Mouse (Mus musculus) cerebellum, adult 2 months (tissue): Measurements from ENCODE around the gene Cbfa2t3.

Experiments
- CTCF ChIP-seq: fragments of 200-500 bp; IDR thresholded peaks from 2 replicates; pipeline ENCODE4 v1.5.1; 2011; ENCODE audit warnings: low read depth, mild to moderate bottlenecking, control low read depth, low read length, moderate library complexity, borderline replicate concordance; ENCODE audit not compliant: insufficient read depth
- POLR2A ChIP-seq: fragments of 200-500 bp; IDR thresholded peaks from 2 replicates; pipeline ENCODE4 v1.6.1; 2011; ENCODE audit warnings: low read length, control low read depth, borderline replicate concordance; ENCODE audit not compliant: insufficient read depth

DNA sequence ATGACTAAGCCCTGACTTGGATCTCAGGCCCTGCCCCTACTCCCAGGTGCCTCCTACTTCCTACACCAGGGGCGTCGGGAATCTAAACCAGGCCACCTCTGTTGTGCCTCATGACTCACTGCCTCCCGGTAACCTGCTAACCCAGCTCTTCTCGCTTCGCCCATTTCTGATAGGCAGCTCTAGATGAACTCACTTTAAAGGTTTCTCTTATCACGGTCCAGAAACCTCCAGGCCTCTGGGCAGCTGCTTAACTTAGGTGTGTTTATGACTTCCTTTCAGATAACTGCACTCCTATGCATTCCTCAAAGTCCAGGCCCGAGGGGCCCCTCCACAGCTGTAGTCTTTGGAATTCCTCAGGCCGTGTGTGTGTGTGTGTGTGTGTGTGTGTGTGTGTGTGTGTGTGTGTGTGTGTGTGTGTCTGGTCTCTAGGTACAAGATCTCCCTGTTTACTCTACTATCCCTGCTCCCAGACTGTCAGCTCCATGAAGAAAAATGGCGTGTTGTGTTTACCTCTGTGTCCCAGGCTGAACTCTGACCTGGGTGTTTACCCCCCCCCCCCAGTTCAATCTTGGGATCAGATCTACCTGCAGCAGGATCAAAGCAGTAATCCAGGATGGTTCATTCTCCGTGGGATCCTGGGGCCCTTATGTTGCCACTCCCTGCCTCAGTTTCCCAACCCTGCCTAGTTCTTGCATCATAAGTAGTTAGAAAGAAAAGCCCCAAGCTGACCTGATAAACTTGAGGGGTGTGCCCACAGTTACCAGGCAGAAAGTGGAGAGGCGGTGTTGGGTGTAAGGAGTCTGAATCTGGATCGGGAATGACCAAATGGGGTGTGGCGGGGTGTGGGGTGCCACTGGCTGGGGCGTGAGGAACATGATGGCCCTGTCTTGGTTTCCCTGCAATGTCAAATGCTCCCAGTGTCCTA is 62.8 kb downstream of the Cbfa2t3 start:
- no peak for TF ChIP-seq POLR2A
- TF ChIP-seq CTCF = no peak
